Comparison of ENCODE assay signal across 28 mouse cellular contexts in the genomic region with DNA sequence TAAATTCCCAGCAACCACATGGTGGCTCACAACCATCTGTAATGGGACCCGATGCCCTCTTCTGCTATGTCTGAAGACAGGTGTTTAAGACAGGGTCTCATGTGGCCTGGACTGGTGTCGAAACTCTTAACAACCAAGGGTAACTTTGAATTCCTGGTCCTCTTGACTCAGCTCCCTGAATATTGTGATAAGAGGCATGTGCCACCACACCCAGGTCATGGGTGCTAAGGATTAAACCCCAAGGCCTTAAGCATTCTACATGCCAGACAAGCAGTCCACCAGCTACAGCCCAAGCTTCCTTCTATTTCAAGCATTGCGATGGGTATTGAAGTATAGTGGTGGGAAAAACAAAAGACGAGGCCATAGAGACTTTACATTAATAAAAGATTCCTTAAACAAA. TPM values are rescaled to one million over a fixed set of nuclear protein-coding genes. Genes with fewer than 3 reads are reported as not detected.
DNase-seq lines count a peak whose midpoint lies in the region; ATAC-seq and TF ChIP-seq lines count a peak whose summit lies in the region.
"Had no signal": no experiment of that assay in that cellular context is flagged by ENCODE, and none has a peak within 500 bp of the region (broad histone marks: within the 10 kb centered on the region; RNA-seq: fewer than 3 reads in every experiment).

No protein-coding gene starts in this region.

- H3K36me3 ChIP-seq in stomach, embryonic 15.5 days = no peaks in the 10 kb centered on the region
- H3K36me3 ChIP-seq in stomach, postnatal 0 days (ENCODE audit: control insufficient read depth, insufficient read depth, low read length) = no peaks in the 10 kb centered on the region
- no peaks in the 10 kb centered on the region for H3K36me3 ChIP-seq in liver, embryonic 15.5 days (replicated peaks)
- H3K36me3 ChIP-seq in midbrain, embryonic 13.5 days = no peaks in the 10 kb centered on the region
- no peaks in the 10 kb centered on the region for H3K36me3 ChIP-seq in hindbrain, embryonic 11.5 days (ENCODE audit: control insufficient read depth, insufficient read depth, low read length)
- H3K36me3 ChIP-seq: hindbrain, embryonic 10.5 days; neural tube, embryonic 12.5 days had no signal

- peak; percentile 70; the same call in 1 of the 2 replicates for ATAC-seq in stomach, embryonic 15.5 days (ENCODE audit: insufficient read depth, low FRiP score, low read depth)
- no peak for ATAC-seq in stomach, postnatal 0 days (ENCODE audit: low FRiP score, low TSS enrichment)
- ATAC-seq in liver, embryonic 15.5 days (ENCODE audit: insufficient read depth) = peak; percentile 80
- ATAC-seq in midbrain, embryonic 13.5 days = no peak
- no peak for ATAC-seq in hindbrain, embryonic 11.5 days (ENCODE audit: low FRiP score)
- ATAC-seq: CD4-positive, CD25-positive, alpha-beta regulatory T cell, adult 4 months; forebrain, embryonic 16.5 days; hindbrain, embryonic 16.5 days had no signal

- no peak for TF ChIP-seq CTCF in stomach, postnatal 0 days (IDR thresholded peaks at IDR 0.05; ENCODE audit: low read depth)

- H3K27me3 ChIP-seq in stomach, embryonic 15.5 days (replicated peaks) = no peaks in the 10 kb centered on the region
- H3K27me3 ChIP-seq in stomach, postnatal 0 days (ENCODE audit: control insufficient read depth, insufficient read depth, low read length) = no peaks in the 10 kb centered on the region
- no peaks in the 10 kb centered on the region for H3K27me3 ChIP-seq in liver, embryonic 15.5 days
- H3K27me3 ChIP-seq in midbrain, embryonic 13.5 days = no peaks in the 10 kb centered on the region
- no peaks in the 10 kb centered on the region for H3K27me3 ChIP-seq in hindbrain, embryonic 11.5 days (ENCODE audit: control insufficient read depth, insufficient read depth, low read length)
- H3K27me3 ChIP-seq: neural tube, embryonic 12.5 days had no signal

- DNase-seq in stomach, postnatal 0 days (ENCODE audit: low spot score) = no peak
- DNase-seq in liver = peak; percentile 77
- DNase-seq in hindbrain, embryonic 11.5 days (ENCODE audit: low spot score) = no peak
- DNase-seq in gastrocnemius, postnatal 25 days = no peak
- DNase-seq: adrenal gland, postnatal 36 days; cerebellum, adult 11 months; cerebellum, adult 9-10 months; cerebellum, postnatal 36 days; heart, postnatal 14 days; kidney, adult 8-10 months; kidney, postnatal 4 days; layer of hippocampus, adult 9-11 months; lung, postnatal 36 days; right cerebral cortex, postnatal 4 days; thymus, adult 2 months; thymus, postnatal 4 days had no signal

- no peak for TF ChIP-seq EP300 in stomach, postnatal 0 days (optimal IDR thresholded peaks at IDR 0.05)

- WGBS in stomach, embryonic 15.5 days = 89% methylated on average over 4 of the region's 4 CpGs
- WGBS in stomach, postnatal 0 days = 91% methylated on average over 4 of the region's 4 CpGs
- 48% methylated on average over 4 of the region's 4 CpGs for WGBS in liver, embryonic 15.5 days (ENCODE audit: insufficient replicate concordance)
- WGBS in midbrain, embryonic 13.5 days = 98% methylated on average over 4 of the region's 4 CpGs
- WGBS in hindbrain, embryonic 11.5 days = 93% methylated on average over 4 of the region's 4 CpGs

- H3K4me1 ChIP-seq in stomach, embryonic 15.5 days = no peaks in the 10 kb centered on the region
- H3K4me1 ChIP-seq in stomach, postnatal 0 days (replicated peaks; ENCODE audit: control insufficient read depth, insufficient read depth) = 0 out of 2 replicates have a peak, but pooled peaks cover 2% of the 10 kb centered on the region
- peaks cover 59% of the 10 kb centered on the region for H3K4me1 ChIP-seq in liver, embryonic 15.5 days (replicated peaks)
- peaks cover 8% of the 10 kb centered on the region for H3K4me1 ChIP-seq in midbrain, embryonic 13.5 days (replicated peaks)
- no peaks in the 10 kb centered on the region for H3K4me1 ChIP-seq in hindbrain, embryonic 11.5 days (replicated peaks; ENCODE audit: control insufficient read depth, insufficient read depth, low read length)
- H3K4me1 ChIP-seq: neural tube, embryonic 12.5 days had no signal

- H3K27ac ChIP-seq in stomach, embryonic 15.5 days = no peak overlapping the region
- H3K27ac ChIP-seq in stomach, postnatal 0 days (replicated peaks) = no peak overlapping the region
- peak overlapping the region; percentile 56 for H3K27ac ChIP-seq in liver, embryonic 15.5 days (replicated peaks)
- H3K27ac ChIP-seq in midbrain, embryonic 13.5 days = no peak overlapping the region
- H3K27ac ChIP-seq in hindbrain, embryonic 11.5 days (ENCODE audit: low read depth, low read length) = no peak overlapping the region
- H3K27ac ChIP-seq: hindbrain, embryonic 10.5 days; kidney, postnatal 0 days; neural tube, embryonic 12.5 days had no signal

- no peak overlapping the region for H3K4me3 ChIP-seq in stomach, embryonic 15.5 days (replicated peaks)
- H3K4me3 ChIP-seq in stomach, postnatal 0 days (ENCODE audit: low read depth, low read length) = no peak overlapping the region
- no peak overlapping the region for H3K4me3 ChIP-seq in liver, embryonic 15.5 days (replicated peaks)
- no peak overlapping the region for H3K4me3 ChIP-seq in midbrain, embryonic 13.5 days (replicated peaks)
- no peak overlapping the region for H3K4me3 ChIP-seq in hindbrain, embryonic 11.5 days (ENCODE audit: low read depth, low read length)
- H3K4me3 ChIP-seq: hindbrain, embryonic 10.5 days; myocyte; neural tube, embryonic 12.5 days had no signal

- H3K4me2 ChIP-seq in stomach, embryonic 15.5 days = no peak overlapping the region
- no peak overlapping the region for H3K4me2 ChIP-seq in stomach, postnatal 0 days (replicated peaks; ENCODE audit: low read depth)
- H3K4me2 ChIP-seq in liver, embryonic 15.5 days = peak overlapping the region; percentile 48
- H3K4me2 ChIP-seq in midbrain, embryonic 13.5 days (replicated peaks) = no peak overlapping the region
- H3K4me2 ChIP-seq in hindbrain, embryonic 11.5 days (replicated peaks; ENCODE audit: low read depth, low read length) = no peak overlapping the region
- H3K4me2 ChIP-seq: midbrain, embryonic 11.5 days; neural tube, embryonic 12.5 days had no signal

- no peaks in the 10 kb centered on the region for H3K9me3 ChIP-seq in stomach, embryonic 15.5 days
- no peaks in the 10 kb centered on the region for H3K9me3 ChIP-seq in stomach, postnatal 0 days (ENCODE audit: control insufficient read depth, low read length)
- no peaks in the 10 kb centered on the region for H3K9me3 ChIP-seq in liver, embryonic 15.5 days (replicated peaks)
- H3K9me3 ChIP-seq in midbrain, embryonic 13.5 days = no peaks in the 10 kb centered on the region
- no peaks in the 10 kb centered on the region for H3K9me3 ChIP-seq in hindbrain, embryonic 11.5 days (ENCODE audit: control insufficient read depth, low read length)
- H3K9me3 ChIP-seq: hindbrain, embryonic 10.5 days; neural tube, embryonic 12.5 days had no signal

- H3K9ac ChIP-seq in stomach, embryonic 15.5 days = no peak overlapping the region
- H3K9ac ChIP-seq in stomach, postnatal 0 days (ENCODE audit: low read length) = no peak overlapping the region
- no peak overlapping the region for H3K9ac ChIP-seq in liver, embryonic 15.5 days
- no peak overlapping the region for H3K9ac ChIP-seq in midbrain, embryonic 13.5 days (replicated peaks)
- no peak overlapping the region for H3K9ac ChIP-seq in hindbrain, embryonic 11.5 days (ENCODE audit: low read depth, low read length)
- H3K9ac ChIP-seq: neural tube, embryonic 12.5 days had no signal

RNA-seq across cellular contexts. Expression of a gene that starts 14.5 kb away (rescaled TPM):
- polyA plus RNA-seq in stomach, embryonic 15.5 days (2015; fragmentation: Nextera tagmentation; extraction: Ambion mirVana) = 6.9 and 9.5 TPM in 2 replicates
- 3.4 TPM in 2 replicates for polyA plus RNA-seq in stomach, postnatal 0 days (2015; fragmentation: Nextera tagmentation; extraction: Ambion mirVana)
- 5.7 and 6.1 TPM in 2 replicates for polyA plus RNA-seq in liver, embryonic 15.5 days (2015; fragmentation: Nextera tagmentation; extraction: Ambion mirVana)
- 3.4 and 4.0 TPM in 2 replicates for polyA plus RNA-seq in midbrain, embryonic 13.5 days (2015; fragmentation: Nextera tagmentation; extraction: Ambion mirVana)
- 4.9 and 5.7 TPM in 2 replicates for polyA plus RNA-seq in hindbrain, embryonic 11.5 days (2014; fragmentation: Nextera tagmentation; extraction: Ambion mirVana)
- 1 to 10 TPM; 2.1 to 2.6 TPM for total RNA-seq in gastrocnemius, postnatal 25 days (2021)
- total RNA-seq: megakaryocyte, adult 5-6 weeks had no signal

RNA-seq across cellular contexts. Expression of a gene that starts 41.6 kb away (rescaled TPM):
- polyA plus RNA-seq in stomach, embryonic 15.5 days (2015; fragmentation: Nextera tagmentation; extraction: Ambion mirVana) = 15.0 and 18.2 TPM in 2 replicates
- polyA plus RNA-seq in stomach, postnatal 0 days (2015; fragmentation: Nextera tagmentation; extraction: Ambion mirVana) = 5.8 and 5.9 TPM in 2 replicates
- polyA plus RNA-seq in liver, embryonic 15.5 days (2015; fragmentation: Nextera tagmentation; extraction: Ambion mirVana) = 5.9 and 6.2 TPM in 2 replicates
- polyA plus RNA-seq in midbrain, embryonic 13.5 days (2015; fragmentation: Nextera tagmentation; extraction: Ambion mirVana) = 30.5 and 32.8 TPM in 2 replicates
- 29.1 and 32.2 TPM in 2 replicates for polyA plus RNA-seq in hindbrain, embryonic 11.5 days (2014; fragmentation: Nextera tagmentation; extraction: Ambion mirVana)
- 10 to 100 TPM in 1 of 2 experiments, 1 to 10 TPM in 1; 8.7 to 11.4 TPM for total RNA-seq in gastrocnemius, postnatal 25 days (2021)

Comparison
In these comparisons a context has a peak if more than half of its experiments do, and no peak if none do; other contexts are left out.
1. ATAC-seq: peak in stomach, embryonic 15.5 days (single experiment) and liver, embryonic 15.5 days (single experiment); none in stomach, postnatal 0 days (single experiment), midbrain, embryonic 13.5 days (single experiment) and hindbrain, embryonic 11.5 days (single experiment).